Mouse (Mus musculus) kidney, embryonic 15.5 days (tissue): Measurements from ENCODE around the gene Lipm. TPM values are rescaled to one million over a fixed set of nuclear protein-coding genes. Genes with fewer than 3 reads are reported as not detected.

ENCODE experiments used
- ATAC-seq: fragments of 200-750 bp; cut with Nextera tagmentation; replicated peaks from 2 replicates; pipeline ENCODE4 v1.8.0; 2017; ENCODE audit warnings: moderate TSS enrichment; ENCODE audit not compliant: low FRiP score
- H3K27ac ChIP-seq: fragments of 300-500 bp; sonication (generic); 2 replicates; pipeline ENCODE4 v1.5.1; 2015; ENCODE audit warnings: mild to moderate bottlenecking, inconsistent platforms
- H3K27me3 ChIP-seq: fragments of 300-500 bp; sonication (generic); 2 replicates; pipeline ENCODE4 v1.6.1; 2015; ENCODE audit warnings: inconsistent platforms
- H3K36me3 ChIP-seq: fragments of 300-500 bp; sonication (generic); 2 replicates; pipeline ENCODE4 v1.6.1; 2015; ENCODE audit warnings: inconsistent platforms
- H3K4me1 ChIP-seq: fragments of 300-500 bp; sonication (generic); 2 replicates; pipeline ENCODE4 v1.6.1; 2015; ENCODE audit warnings: inconsistent platforms
- H3K4me2 ChIP-seq: fragments of 300-500 bp; sonication (generic); 2 replicates; pipeline ENCODE4 v1.6.1; 2015; ENCODE audit warnings: moderate library complexity, mild to moderate bottlenecking, inconsistent platforms
- H3K4me3 ChIP-seq: fragments of 300-500 bp; sonication (generic); replicated peaks from 2 replicates; pipeline ENCODE4 v1.5.1; 2015; ENCODE audit warnings: mild to moderate bottlenecking, inconsistent platforms
- H3K9ac ChIP-seq: fragments of 300-500 bp; sonication (generic); 2 replicates; pipeline ENCODE4 v1.6.1; 2015; ENCODE audit warnings: mild to moderate bottlenecking, inconsistent platforms
- H3K9me3 ChIP-seq: fragments of 300-500 bp; sonication (generic); replicated peaks from 2 replicates; pipeline ENCODE4 v1.6.1; 2016; ENCODE audit warnings: inconsistent platforms
- WGBS: fragments of 180-500 bp; shearing (Covaris S2); methylation state at CpG from one replicate; pipeline ENCODE4 v1.1.7; 2015; ENCODE audit warnings: mixed read lengths; 5-methylcytosine and 5-hydroxymethylcytosine counted together
- polyA plus RNA-seq: library from polyadenylated mRNA; unstranded; fragments of >200 nt; fragmentation: Nextera tagmentation; extraction: Ambion mirVana; gene quantifications from 2 replicates; pipeline ENCODE4 v1.2.1, GENCODE M21; 2015

The Lipm gene
- polyA plus RNA-seq, 1 experiment from 2014 or later: not detected

DNA sequence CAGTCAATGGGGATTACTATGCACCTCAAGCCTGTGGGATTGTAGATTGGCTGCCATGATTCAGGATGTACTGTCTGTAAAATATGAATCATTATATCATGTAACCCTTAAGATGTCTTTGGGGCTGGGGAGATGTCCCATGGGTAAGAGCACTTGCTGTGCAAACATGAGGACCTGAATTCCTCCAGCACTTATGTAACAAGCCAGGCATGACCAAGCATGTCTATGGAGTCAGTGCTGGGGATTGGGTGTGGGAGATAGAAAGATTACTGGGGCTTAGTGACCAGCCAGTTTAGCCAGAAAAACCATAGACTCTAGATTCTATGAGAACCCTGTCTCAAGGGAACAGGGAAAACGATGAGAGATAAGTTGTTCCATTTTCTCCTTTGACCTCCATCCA lies 18.4 kb downstream of the Lipm start:
- Histone ChIP-seq H3K4me1 (0 out of 2 replicates have a peak, but pooled peaks cover 3% of the 10 kb centered on the region), H3K4me2 (no peak overlapping the region), H3K9me3 (no peaks in the 10 kb centered on the region), H3K36me3 (no peaks in the 10 kb centered on the region), H3K27me3 (no peaks in the 10 kb centered on the region), H3K9ac (no peak overlapping the region), H3K27ac (no peak overlapping the region), H3K4me3 (no peak overlapping the region)
- 81% methylated on average over 1 of the region's 1 CpGs for WGBS
- no peak; the same call in 1 of the 2 replicates for ATAC-seq

DNA sequence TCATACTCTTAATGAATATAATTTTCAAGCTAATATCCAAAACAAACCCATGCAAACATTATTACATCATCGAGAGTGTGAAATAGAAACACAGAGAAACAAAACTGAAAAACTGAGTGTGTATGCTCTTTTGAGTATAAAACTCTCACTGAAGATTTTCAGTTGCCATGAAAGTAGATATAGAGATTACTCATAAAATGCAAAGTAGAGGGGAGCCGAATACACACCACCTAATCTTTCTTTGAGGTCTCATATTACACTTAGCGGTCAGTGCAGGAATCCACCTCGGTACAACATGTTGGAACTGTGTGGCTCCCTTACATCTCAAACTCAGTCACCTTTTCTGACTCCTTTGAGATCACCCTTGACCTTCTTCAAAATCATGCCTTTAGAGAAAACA lies 18.9 kb downstream of the Lipm start:
- Histone ChIP-seq H3K4me2 (no peak overlapping the region), H3K9ac (no peak overlapping the region), H3K27me3 (no peaks in the 10 kb centered on the region), H3K27ac (no peak overlapping the region), H3K36me3 (no peaks in the 10 kb centered on the region), H3K9me3 (no peaks in the 10 kb centered on the region), H3K4me1 (0 out of 2 replicates have a peak, but pooled peaks cover 3% of the 10 kb centered on the region), H3K4me3 (no peak overlapping the region)
- WGBS: 43% methylated on average over 4 of the region's 4 CpGs
- ATAC-seq: no peak

DNA sequence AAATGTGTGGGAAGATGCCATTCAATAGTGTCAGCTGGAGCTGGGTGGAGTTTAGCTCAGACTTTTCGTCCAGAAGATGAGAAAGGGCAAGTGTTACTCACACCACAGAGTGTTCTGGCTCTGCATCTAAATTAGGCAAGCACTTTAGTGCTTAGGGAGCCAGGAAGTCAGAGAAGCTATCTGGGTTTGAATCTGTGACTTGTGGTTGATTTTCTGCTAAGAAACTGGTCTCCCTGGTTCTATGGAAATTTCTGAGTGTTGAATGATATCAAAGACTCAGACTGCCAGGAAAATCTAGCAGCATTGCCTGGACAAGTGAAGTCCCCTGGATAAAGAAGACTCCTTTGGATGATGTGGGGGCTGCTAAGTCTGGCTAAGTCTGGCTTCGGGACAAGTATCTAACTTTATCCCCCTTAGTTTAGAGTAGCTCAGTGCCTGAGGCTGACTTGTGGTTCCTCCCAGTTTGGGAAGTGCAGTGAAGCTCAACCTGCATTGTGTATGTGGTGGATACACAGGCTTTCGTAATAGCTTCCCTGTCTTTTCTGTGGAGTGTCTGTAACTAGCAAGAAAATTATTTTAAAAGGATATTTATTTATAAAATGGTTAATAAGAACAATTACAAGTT lies 19.5 kb downstream of the Lipm start:
- Histone ChIP-seq H3K27ac (no peak overlapping the region), H3K4me1 (0 out of 2 replicates have a peak, but pooled peaks cover 3% of the 10 kb centered on the region), H3K4me3 (no peak overlapping the region), H3K9me3 (no peaks in the 10 kb centered on the region), H3K4me2 (no peak overlapping the region), H3K36me3 (no peaks in the 10 kb centered on the region), H3K9ac (no peak overlapping the region), H3K27me3 (no peaks in the 10 kb centered on the region)
- no peak for ATAC-seq
- 49% methylated on average over 3 of the region's 3 CpGs for WGBS

DNA sequence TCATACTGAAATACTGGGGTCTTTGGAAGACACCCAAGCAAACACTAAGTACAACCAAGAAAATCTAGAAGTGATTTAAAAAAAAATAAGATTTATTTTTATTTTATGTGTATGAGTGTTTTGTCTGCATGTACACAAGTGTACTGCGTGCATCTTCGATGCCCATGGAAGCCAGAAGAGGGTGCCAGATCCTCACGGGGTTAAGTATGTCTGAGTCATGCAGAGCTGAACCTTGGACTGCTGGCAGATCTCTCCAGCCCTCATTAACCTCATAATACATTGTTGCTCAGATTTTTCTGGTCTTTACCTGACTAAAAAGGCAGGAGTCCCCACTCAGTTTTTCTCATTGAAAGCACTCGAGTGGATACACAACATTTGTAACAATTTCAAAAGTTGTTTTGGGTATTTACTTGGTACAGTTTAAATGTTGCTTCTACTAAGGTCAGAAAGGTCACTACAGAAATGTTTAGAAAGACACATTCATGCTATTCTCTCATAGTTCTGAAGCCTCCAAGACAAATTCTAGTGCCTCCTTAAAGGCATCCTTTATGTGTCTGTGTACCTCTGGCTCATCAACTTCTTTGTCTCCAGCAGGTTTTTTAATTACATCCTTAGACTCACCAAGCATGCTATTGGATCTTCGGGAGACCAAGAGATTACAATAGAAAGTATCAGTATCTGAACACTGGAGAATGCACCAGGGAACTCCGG lies 38.1 kb downstream of the Lipm start:
- H3K4me1 ChIP-seq: no peaks in the 10 kb centered on the region
- H3K4me2 ChIP-seq: no peak overlapping the region
- ATAC-seq: no peak
- no peak overlapping the region for H3K27ac ChIP-seq
- H3K9me3 ChIP-seq: no peaks in the 10 kb centered on the region
- H3K9ac ChIP-seq: no peak overlapping the region
- 86% methylated on average over 6 of the region's 6 CpGs for WGBS
- no peaks in the 10 kb centered on the region for H3K27me3 ChIP-seq
- no peaks in the 10 kb centered on the region for H3K36me3 ChIP-seq
- no peak overlapping the region for H3K4me3 ChIP-seq

DNA sequence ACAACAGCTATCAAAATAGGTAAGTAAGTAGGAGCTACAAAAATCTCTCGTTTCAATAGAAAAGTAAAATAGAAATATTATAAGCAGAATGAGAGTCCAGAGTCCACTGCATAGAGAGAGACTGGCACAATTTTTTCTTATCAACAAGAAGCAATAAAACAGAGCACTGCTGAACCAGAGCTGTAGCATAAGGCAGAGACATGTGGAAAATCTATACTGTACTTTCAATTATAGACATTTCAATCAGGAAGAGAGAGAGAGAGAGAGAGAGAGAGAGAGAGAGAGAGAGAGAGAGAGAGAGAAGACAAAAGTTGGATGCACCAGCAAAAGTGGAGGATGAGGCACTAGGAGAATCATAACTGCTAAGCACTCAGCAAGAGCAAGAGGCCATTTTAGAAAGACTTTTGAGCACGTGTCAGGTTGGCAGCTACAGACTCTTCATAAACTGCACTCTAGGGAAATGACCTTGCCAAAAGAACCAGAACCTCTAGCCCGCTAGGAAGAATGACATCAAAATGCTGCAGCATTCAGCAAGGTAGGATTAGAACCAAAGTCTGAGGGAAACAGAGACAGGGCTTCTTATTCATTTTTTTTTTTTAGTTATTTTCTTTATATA lies 38.8 kb downstream of the Lipm start:
- 74% methylated on average over 3 of the region's 3 CpGs for WGBS
- H3K27ac ChIP-seq: no peak overlapping the region
- no peaks in the 10 kb centered on the region for H3K4me1 ChIP-seq
- no peak overlapping the region for H3K4me3 ChIP-seq
- H3K36me3 ChIP-seq: no peaks in the 10 kb centered on the region
- no peak for ATAC-seq
- H3K9ac ChIP-seq: no peak overlapping the region
- no peaks in the 10 kb centered on the region for H3K27me3 ChIP-seq
- no peak overlapping the region for H3K4me2 ChIP-seq
- no peaks in the 10 kb centered on the region for H3K9me3 ChIP-seq

DNA sequence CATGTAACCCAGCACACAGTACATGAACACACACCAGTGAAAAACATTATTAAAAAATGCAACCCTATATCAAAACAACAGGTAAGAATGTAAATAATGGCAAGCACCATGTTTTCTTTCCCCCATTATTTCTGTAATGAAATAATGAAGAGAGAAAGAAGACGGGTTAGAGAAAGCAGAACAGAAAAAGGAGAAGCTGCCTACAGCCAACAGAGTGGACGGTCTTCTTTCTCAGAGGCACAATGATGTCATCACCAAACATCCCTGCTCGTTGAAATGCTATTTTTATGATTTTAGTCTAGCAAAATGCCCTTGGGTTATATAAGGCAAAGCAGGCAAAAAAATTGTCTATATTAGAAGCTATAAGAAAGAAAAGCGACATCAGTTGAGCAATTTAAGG lies 47.7 kb downstream of the Lipm start:
- no peak for ATAC-seq
- no peaks in the 10 kb centered on the region for H3K36me3 ChIP-seq

DNA sequence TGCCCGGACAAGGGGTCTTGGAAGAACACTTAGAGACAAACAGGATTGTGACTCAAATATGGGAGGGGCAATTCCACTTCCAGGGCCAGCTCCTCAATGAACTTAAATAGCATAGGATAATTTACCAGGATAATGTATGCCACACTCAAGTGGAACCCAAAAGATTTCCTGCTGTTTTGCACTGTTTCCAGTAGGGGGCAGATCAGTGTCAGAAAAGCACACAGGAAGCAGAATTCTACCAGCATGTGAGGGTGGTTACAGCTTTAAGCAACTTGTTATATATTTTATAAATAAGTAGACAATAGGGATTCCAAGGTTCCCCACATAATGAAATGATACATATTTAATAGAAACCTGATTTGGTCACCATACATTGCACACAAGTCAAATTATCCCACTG lies 51.2 kb downstream of the Lipm start:
- ATAC-seq: no peak
- H3K27ac ChIP-seq: no peak overlapping the region
- H3K9me3 ChIP-seq: no peaks in the 10 kb centered on the region
- H3K36me3 ChIP-seq: no peaks in the 10 kb centered on the region
- 61% methylated on average over 1 of the region's 1 CpGs for WGBS
- H3K9ac ChIP-seq: no peak overlapping the region
- H3K27me3 ChIP-seq: no peaks in the 10 kb centered on the region
- H3K4me2 ChIP-seq: no peak overlapping the region
- H3K4me3 ChIP-seq: no peak overlapping the region
- no peaks in the 10 kb centered on the region for H3K4me1 ChIP-seq

More for the DNA sequence above, 47.7 kb downstream of the Lipm start:
- Histone ChIP-seq H3K9ac (no peak overlapping the region), H3K4me1 (no peaks in the 10 kb centered on the region), H3K4me3 (no peak overlapping the region), H3K27me3 (no peaks in the 10 kb centered on the region), H3K9me3 (no peaks in the 10 kb centered on the region), H3K4me2 (no peak overlapping the region), H3K27ac (no peak overlapping the region)
- 79% methylated on average over 4 of the region's 4 CpGs for WGBS

DNA sequence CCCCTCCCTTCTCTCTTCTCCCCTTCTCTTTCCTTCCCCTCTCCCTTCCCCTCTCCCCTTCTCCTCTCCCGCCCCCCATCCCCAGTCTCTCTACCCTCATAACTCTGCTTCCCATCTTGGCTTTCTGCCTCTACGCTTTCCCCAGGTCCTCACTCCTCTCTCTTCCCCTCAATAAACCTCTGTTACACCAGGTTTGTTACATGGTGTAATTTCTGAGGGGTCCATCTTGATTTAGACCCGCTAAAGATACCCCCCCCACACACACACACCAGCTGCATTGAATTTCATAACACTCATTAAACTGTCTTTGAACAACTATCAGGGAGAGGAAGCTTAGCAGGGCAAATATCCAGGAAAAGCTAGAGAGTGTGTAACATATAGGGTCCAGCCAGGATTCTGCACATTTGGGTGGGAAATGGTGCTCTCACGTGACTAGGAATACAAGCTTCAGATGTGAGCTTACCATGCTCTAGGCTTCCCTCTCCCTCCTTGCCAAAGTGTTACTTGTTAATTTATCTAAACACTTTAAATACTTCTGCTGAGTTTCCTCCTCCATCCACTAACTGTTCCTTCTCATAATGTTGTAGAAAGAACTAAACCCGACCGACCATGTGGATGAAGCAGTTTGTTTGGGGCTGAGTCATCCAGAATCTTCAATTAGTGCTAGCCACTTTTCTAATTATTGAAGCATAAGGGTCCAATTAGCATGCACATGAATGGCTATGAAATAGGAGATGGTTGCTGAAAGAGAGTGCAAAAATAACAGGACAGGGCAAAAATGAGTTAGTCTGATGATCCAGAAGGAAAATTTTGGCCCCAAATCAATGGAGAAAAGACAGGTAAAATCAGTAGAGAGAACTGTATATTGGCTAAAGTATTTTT lies 52.8 kb downstream of the Lipm start:
- no peak overlapping the region for H3K27ac ChIP-seq
- H3K4me3 ChIP-seq: no peak overlapping the region
- no peaks in the 10 kb centered on the region for H3K27me3 ChIP-seq
- no peaks in the 10 kb centered on the region for H3K4me1 ChIP-seq
- H3K9me3 ChIP-seq: no peaks in the 10 kb centered on the region
- H3K9ac ChIP-seq: no peak overlapping the region
- no peak overlapping the region for H3K4me2 ChIP-seq
- 63% methylated on average over 6 of the region's 6 CpGs for WGBS
- no peaks in the 10 kb centered on the region for H3K36me3 ChIP-seq
- no peak for ATAC-seq

DNA sequence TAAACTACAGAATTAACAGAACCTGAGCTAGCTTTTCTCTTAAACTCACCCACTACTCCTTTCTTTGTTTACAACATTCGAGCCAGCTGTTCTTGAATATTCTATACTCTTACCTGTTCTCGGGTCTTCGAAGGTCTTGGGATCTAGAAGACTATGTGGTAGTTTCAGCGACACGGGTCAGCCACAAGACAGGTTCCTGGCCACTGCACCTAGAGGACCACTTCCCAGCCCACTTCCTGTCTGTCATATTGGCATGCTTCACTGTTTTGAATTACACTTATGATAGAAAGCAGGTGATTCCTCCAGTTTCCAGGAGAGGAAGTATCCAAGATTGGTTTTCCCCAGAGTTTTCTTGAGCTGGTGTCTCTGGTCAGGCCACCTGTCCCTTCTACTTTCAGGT lies 62.0 kb downstream of the Lipm start:
- Histone ChIP-seq H3K9ac (no peak overlapping the region), H3K36me3 (no peaks in the 10 kb centered on the region), H3K4me3 (no peak overlapping the region), H3K4me2 (no peak overlapping the region), H3K4me1 (no peaks in the 10 kb centered on the region), H3K9me3 (no peaks in the 10 kb centered on the region), H3K27ac (no peak overlapping the region), H3K27me3 (no peaks in the 10 kb centered on the region)
- ATAC-seq: no peak
- WGBS: 86% methylated on average over 5 of the region's 5 CpGs

DNA sequence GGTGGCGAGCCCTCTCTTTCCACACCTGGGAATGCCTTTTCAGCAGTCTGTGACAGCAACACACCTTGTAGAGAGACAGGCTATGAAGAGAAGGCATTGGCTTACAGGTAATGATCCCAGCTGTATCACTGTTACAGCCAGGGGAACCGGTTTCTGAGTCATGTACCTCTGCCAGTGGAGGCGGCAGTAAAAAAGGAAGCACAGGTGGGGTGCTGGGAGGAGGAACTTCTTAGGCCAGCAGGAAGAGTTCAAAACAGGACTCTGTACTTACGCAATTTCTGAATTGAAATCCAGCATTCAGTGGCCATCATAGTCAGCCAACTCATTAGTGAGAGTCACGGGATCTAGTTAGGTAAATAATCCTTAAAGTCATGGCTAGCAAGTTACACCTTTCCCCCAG lies 65.2 kb downstream of the Lipm start, which contains the start of gene Ankrd22:
Gene Ankrd22 (minus strand): TSS at position 163 of the 400 bp plus-strand sequence.
- Histone ChIP-seq H3K9ac (no peak within 1 kb of the TSS), H3K9me3 (no peaks in the 10 kb centered on the region), H3K4me3 (no peak within 1 kb of the TSS), H3K4me2 (no peak within 1 kb of the TSS), H3K4me1 (no peaks in the 10 kb centered on the region; the same call in 1 of the 2 replicates), H3K27me3 (no peaks in the 10 kb centered on the region), H3K27ac (no peak within 1 kb of the TSS), H3K36me3 (no peaks in the 10 kb centered on the region)
- ATAC-seq: no peak
- WGBS: 61% methylated on average over 5 of the region's 5 CpGs

DNA sequence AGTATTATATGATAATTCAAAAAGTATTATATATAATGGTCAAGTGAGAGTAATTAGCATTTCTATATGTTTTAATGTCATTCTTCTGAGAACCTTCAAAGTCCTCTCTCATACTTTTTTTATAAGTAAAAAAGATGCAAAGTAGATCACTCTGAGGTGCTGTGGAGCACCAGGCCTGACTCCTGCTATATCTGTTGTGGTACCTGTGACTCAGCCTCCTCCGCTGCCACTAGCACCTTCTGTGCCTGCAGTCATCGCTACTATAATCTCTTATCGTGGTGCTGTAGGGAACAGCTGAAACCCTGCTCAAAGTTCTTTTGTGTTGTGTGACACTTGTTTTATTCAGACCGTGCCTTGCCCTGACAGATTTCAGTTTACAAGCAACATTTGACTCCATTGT lies 65.7 kb downstream of the Lipm start:
- Histone ChIP-seq H3K4me3 (no peak overlapping the region), H3K9ac (no peak overlapping the region), H3K4me2 (no peak overlapping the region), H3K27ac (no peak overlapping the region), H3K27me3 (no peaks in the 10 kb centered on the region), H3K9me3 (no peaks in the 10 kb centered on the region), H3K4me1 (no peaks in the 10 kb centered on the region; the same call in 1 of the 2 replicates), H3K36me3 (no peaks in the 10 kb centered on the region)
- 78% methylated on average over 4 of the region's 4 CpGs for WGBS
- no peak for ATAC-seq
